Mouse (Mus musculus): ENCODE results near the gene Slco1c1. TPM values are rescaled to one million over a fixed set of nuclear protein-coding genes. Genes with fewer than 3 reads are reported as not detected.
A peak's percentile ranks its signal among the peaks of the same experiment; 100 is the strongest.

The Slco1c1 gene
- 0.30 TPM in 1 of 2 replicates, not detected in the other for polyA plus RNA-seq (2016; fragmentation: Nextera tagmentation; extraction: Ambion mirVana)

DNA sequence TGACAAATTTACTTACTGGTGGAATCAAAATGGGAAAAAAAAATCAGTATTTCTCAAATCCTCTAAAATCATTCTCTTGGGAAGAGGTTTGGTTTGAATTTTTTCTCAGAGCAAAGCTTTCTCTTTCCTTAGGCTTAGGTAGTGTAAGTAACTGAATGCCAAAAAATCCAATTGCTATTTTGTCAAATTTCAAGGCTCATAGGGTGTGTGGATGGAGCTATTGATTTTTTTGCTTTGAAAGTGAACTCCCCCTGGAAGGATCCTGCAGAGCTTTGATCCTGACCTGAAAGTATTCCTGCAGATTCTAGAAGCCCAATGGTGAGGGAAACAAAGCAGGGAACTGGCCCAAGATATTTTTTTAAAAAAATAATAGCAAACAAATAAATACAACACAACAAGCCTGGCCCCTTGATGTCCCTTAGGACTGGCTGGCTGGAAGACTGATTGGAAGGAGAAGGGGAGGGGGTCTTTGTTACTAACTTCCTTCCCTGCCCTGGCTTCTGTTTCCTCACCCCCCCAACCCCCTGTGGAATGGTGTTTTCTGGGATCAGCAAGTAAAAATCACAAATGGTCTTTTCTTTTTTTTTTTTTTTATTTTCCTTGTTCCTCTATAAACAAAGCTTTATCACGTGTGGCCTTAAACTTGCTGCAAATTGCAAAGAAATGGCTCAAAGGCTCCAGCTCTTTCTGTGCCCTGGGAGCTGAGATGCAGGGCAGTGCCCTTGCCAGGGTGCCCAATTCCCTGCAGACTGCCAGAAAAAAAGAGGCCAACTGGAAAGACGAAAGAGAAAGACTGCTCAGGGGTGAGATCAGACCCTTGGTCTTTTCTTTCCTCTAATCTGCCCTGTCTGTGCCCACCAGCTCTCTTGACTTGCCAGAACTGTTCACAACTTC lies at the start of gene Slco1c1:
Slco1c1 (plus strand) TSS at position 622 of the 894 bp plus-strand sequence.
- no peak for DNase-seq (ENCODE audit: low spot score)
- Histone ChIP-seq H3K4me1 (no peaks in the 10 kb centered on the region), H3K4me3 (no peak within 1 kb of the TSS), H3K27me3 (ENCODE audit: insufficient read depth, poor library complexity, severe bottlenecking) (no peaks in the 10 kb centered on the region), H3K36me3 (no peaks in the 10 kb centered on the region), H3K9me3 (no peaks in the 10 kb centered on the region), H3K27ac (no peak within 1 kb of the TSS)
- WGBS = 40% methylated on average over 2 of the region's 2 CpGs

GRCm38 (mm10) chr6:141474696-141475095 lies 49.5 kb upstream of the Slco1c1 start:
- Histone ChIP-seq H3K36me3 (peaks cover 12% of the 10 kb centered on the region; the same call in 1 of the 2 replicates), H3K4me3 (no peak overlapping the region), H3K9me3 (no peaks in the 10 kb centered on the region), H3K4me1 (no peaks in the 10 kb centered on the region), H3K27me3 (ENCODE audit: insufficient read depth, poor library complexity, severe bottlenecking) (no peaks in the 10 kb centered on the region), H3K27ac (no peak overlapping the region)
- WGBS = 79% methylated on average over 3 of the region's 3 CpGs
- no peak for DNase-seq (ENCODE audit: low spot score)

DNA sequence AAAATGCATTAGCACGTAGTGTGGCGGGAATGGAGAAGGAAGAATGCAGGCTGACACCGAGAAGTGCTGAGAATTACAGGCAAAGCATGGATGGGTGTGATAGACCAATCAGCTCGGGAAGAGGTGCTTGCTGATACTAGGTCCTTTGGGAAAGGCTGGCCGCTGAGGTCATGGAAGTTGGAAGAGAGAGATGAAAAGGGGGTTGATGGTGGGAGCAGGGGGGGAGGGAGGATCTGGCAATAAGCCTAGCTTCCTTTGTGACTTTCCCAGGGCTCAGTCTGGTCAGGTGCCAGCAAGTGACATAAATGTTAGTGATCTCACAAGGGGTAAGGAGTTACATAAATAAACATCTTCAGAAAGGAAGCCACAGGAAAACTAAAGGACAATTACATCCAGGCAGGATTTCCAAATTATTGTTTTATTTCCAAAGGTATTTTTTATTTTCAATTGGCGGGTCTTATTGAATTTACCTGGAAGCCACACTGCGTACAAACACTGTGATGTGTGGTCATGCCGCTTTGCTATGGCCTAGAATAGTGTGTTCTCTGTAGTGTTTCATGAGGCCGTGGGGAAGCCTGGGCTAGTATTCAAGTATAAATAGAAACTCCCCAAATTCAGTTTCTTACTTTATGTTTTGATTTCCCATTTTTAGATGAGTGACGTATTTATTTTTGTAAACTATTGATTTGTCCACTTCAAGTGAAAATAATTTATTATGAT lies 38.7 kb upstream of the Slco1c1 start:
- Histone ChIP-seq H3K4me3 (no peak overlapping the region), H3K36me3 (peaks cover 2% of the 10 kb centered on the region; the same call in 1 of the 2 replicates), H3K4me1 (peaks cover 9% of the 10 kb centered on the region; the same call in 1 of the 2 replicates), H3K27me3 (ENCODE audit: insufficient read depth, poor library complexity, severe bottlenecking) (no peaks in the 10 kb centered on the region), H3K27ac (0 out of 2 replicates have a peak overlapping the region, but pooled peaks have one; percentile 16), H3K9me3 (no peaks in the 10 kb centered on the region)
- DNase-seq (ENCODE audit: low spot score) = peak; percentile 81
- 49% methylated on average over 10 of the region's 10 CpGs for WGBS

DNA sequence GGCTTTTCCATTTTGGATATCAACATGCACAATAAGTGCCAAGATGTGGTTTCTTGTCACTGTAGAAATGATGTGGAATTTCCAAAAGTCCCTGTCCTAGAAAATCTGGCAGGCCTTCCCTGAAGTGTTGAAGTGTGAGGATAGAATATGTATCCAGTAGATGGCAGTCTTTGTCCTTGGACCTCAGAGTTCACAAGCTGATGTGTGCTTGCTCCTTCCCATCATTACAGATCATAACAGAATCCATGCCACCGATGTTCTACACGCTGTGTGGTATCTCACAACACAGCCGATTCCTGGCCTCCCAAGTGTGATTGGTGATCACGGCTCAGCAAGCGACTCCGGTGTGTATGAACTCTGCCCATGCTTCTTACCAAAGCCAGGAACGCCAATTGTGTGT lies 36.9 kb upstream of the Slco1c1 start:
- WGBS = 72% methylated on average over 7 of the region's 7 CpGs
- no peak overlapping the region for H3K27ac ChIP-seq
- no peak overlapping the region for H3K4me3 ChIP-seq
- no peak for DNase-seq (ENCODE audit: low spot score)
- H3K4me1 ChIP-seq = peaks cover 9% of the 10 kb centered on the region; the same call in 1 of the 2 replicates
- no peaks in the 10 kb centered on the region for H3K27me3 ChIP-seq (ENCODE audit: insufficient read depth, poor library complexity, severe bottlenecking)
- H3K9me3 ChIP-seq = no peaks in the 10 kb centered on the region
- peaks cover 9% of the 10 kb centered on the region; the same call in 1 of the 2 replicates for H3K36me3 ChIP-seq

GRCm38 (mm10) chr6:141488619-141489018 lies 35.5 kb upstream of the Slco1c1 start:
- Histone ChIP-seq H3K4me3 (no peak overlapping the region), H3K9me3 (no peaks in the 10 kb centered on the region), H3K27ac (no peak overlapping the region), H3K27me3 (ENCODE audit: insufficient read depth, poor library complexity, severe bottlenecking) (no peaks in the 10 kb centered on the region), H3K36me3 (peaks cover 13% of the 10 kb centered on the region; the same call in 1 of the 2 replicates), H3K4me1 (peaks cover 9% of the 10 kb centered on the region; the same call in 1 of the 2 replicates)
- 17% methylated on average over 11 of the region's 11 CpGs for WGBS
- no peak for DNase-seq (ENCODE audit: low spot score)

GRCm38 (mm10) chr6:141494909-141495308 lies 29.3 kb upstream of the Slco1c1 start:
- H3K36me3 ChIP-seq = peaks cover 28% of the 10 kb centered on the region; the same call in 1 of the 2 replicates
- DNase-seq (ENCODE audit: low spot score) = no peak
- 85% methylated on average over 4 of the region's 4 CpGs for WGBS

DNA sequence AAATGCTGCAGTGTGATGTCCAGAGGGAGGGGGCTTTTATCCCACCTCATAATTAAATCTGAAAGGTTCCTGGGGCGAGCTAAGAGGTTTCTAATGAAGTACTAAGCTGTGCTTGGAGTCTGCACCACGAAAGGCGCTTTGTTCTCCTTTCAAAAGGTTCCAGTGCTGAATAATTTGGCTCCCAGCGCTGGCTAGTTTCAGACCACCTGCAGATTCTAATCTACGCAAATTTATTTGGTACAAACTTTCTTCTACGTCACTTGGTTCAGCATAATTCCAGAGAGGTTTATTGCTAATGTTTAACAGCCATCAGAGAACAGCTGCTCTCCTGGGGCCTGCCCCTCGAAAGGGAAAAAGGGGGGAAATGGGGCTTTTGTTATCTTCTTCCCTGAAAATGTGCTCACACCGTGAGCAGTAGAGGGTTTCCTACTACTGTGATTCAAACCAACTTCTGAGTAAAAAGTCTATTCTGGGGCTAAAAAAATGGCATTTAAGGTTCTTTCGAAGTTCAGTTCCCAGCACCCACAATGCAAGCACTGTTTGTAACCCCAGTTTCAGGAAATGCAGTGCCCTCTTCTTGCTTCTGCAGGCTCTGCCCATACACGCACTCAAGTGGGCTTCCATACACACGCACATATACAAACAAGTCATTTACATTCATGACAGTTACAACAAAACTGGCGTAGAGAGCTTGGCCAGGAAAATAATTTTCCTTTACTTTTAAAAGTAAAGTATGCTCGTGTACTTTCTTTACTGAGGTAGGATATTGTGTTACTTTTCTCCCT lies 28.3 kb upstream of the Slco1c1 start:
- no peak overlapping the region for H3K4me3 ChIP-seq
- no peak overlapping the region for H3K27ac ChIP-seq

More at GRCm38 (mm10) chr6:141494909-141495308, 29.3 kb upstream of the Slco1c1 start:
- Histone ChIP-seq H3K9me3 (no peaks in the 10 kb centered on the region), H3K4me1 (no peaks in the 10 kb centered on the region), H3K4me3 (no peak overlapping the region), H3K27me3 (ENCODE audit: insufficient read depth, poor library complexity, severe bottlenecking) (no peaks in the 10 kb centered on the region), H3K27ac (no peak overlapping the region)

DNA sequence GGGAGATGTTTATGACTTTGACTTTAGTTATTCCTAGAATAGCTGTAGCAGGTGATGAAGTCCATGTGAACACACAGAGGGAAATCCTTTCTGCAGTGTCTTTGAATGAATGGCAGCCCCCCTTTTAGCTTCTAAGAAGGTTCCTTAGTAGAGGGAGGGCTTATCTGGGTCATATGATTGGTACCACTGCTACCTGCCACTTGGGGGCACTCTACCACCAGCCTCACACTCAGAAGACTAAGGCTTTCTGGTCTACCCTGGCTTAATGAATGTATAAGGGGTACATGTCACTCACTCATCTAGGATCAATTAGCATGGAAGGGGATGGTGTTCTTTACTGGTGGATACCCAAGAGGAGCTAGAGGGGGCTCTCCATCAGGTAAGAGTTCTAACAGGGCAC lies 24.7 kb upstream of the Slco1c1 start:
- DNase-seq (ENCODE audit: low spot score) = no peak
- Histone ChIP-seq H3K9me3 (no peaks in the 10 kb centered on the region), H3K4me1 (no peaks in the 10 kb centered on the region), H3K36me3 (peaks cover 16% of the 10 kb centered on the region; the same call in 1 of the 2 replicates), H3K4me3 (no peak overlapping the region), H3K27ac (no peak overlapping the region), H3K27me3 (ENCODE audit: insufficient read depth, poor library complexity, severe bottlenecking) (no peaks in the 10 kb centered on the region)

More for the DNA sequence above, 28.3 kb upstream of the Slco1c1 start:
- no peaks in the 10 kb centered on the region for H3K27me3 ChIP-seq (ENCODE audit: insufficient read depth, poor library complexity, severe bottlenecking)
- WGBS = 30% methylated on average over 13 of the region's 13 CpGs
- no peaks in the 10 kb centered on the region for H3K4me1 ChIP-seq
- no peak for DNase-seq (ENCODE audit: low spot score)
- no peaks in the 10 kb centered on the region for H3K9me3 ChIP-seq
- H3K36me3 ChIP-seq = peaks cover 27% of the 10 kb centered on the region; the same call in 1 of the 2 replicates

- Histone ChIP-seq H3K27me3 (ENCODE audit: insufficient read depth, poor library complexity, severe bottlenecking) (no peaks in the 10 kb centered on the region), H3K4me3 (no peak overlapping the region), H3K9me3 (no peaks in the 10 kb centered on the region), H3K4me1 (no peaks in the 10 kb centered on the region), H3K27ac (no peak overlapping the region), H3K36me3 (peaks cover 16% of the 10 kb centered on the region; the same call in 1 of the 2 replicates)
- WGBS = 76% methylated on average over 3 of the region's 3 CpGs
- no peak for DNase-seq (ENCODE audit: low spot score)
Measured at GRCm38 (mm10) chr6:141501171-141501570, 23.0 kb upstream of the Slco1c1 start.

DNA sequence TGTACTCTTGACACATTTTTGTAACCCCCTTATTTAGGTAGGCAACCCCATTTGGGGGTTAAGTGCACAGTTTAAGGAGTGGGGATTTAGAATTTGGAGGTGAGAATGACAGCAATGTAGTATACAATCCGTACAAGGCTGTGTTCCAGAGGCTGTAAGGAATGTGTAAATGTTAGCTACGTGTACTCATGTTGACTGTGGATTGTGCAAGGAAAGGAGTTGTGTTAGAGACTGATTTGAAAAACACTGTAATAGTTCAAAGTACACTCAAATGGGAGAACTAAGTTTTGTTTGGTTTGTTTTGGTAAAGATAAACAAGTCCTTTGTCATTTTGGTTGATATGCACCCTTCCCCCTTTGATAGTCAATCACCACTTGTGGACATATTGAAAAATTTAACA lies 1.6 kb upstream of the Slco1c1 start:
- H3K27me3 ChIP-seq (ENCODE audit: insufficient read depth, poor library complexity, severe bottlenecking) = no peaks in the 10 kb centered on the region
- H3K9me3 ChIP-seq = no peaks in the 10 kb centered on the region
- DNase-seq (ENCODE audit: low spot score) = no peak
- no peaks in the 10 kb centered on the region for H3K36me3 ChIP-seq
- H3K4me1 ChIP-seq = no peaks in the 10 kb centered on the region
- 74% methylated on average over 2 of the region's 2 CpGs for WGBS
- H3K27ac ChIP-seq = no peak overlapping the region
- H3K4me3 ChIP-seq = no peak overlapping the region

- Histone ChIP-seq H3K4me1 (no peaks in the 10 kb centered on the region), H3K36me3 (no peaks in the 10 kb centered on the region), H3K4me3 (no peak overlapping the region), H3K27ac (no peak overlapping the region), H3K27me3 (ENCODE audit: insufficient read depth, poor library complexity, severe bottlenecking) (no peaks in the 10 kb centered on the region), H3K9me3 (no peaks in the 10 kb centered on the region)
- DNase-seq (ENCODE audit: low spot score) = no peak
- 90% methylated on average over 1 of the region's 1 CpGs for WGBS
Measured at GRCm38 (mm10) chr6:141525787-141526186, 1.6 kb downstream of the Slco1c1 start.

- DNase-seq (ENCODE audit: low spot score) = no peak
- 84% methylated on average over 6 of the region's 6 CpGs for WGBS
- Histone ChIP-seq H3K27me3 (ENCODE audit: insufficient read depth, poor library complexity, severe bottlenecking) (no peaks in the 10 kb centered on the region), H3K27ac (no peak overlapping the region), H3K4me3 (no peak overlapping the region), H3K9me3 (no peaks in the 10 kb centered on the region), H3K36me3 (no peaks in the 10 kb centered on the region), H3K4me1 (no peaks in the 10 kb centered on the region)
Measured at GRCm38 (mm10) chr6:141530865-141531264, 6.7 kb downstream of the Slco1c1 start.
